Mouse (Mus musculus): ENCODE results near the gene Gjb4. TPM values are rescaled to one million over a fixed set of nuclear protein-coding genes. Genes with fewer than 3 reads are reported as not detected.

The Gjb4 gene
- total RNA-seq (2022) = not detected

DNA sequence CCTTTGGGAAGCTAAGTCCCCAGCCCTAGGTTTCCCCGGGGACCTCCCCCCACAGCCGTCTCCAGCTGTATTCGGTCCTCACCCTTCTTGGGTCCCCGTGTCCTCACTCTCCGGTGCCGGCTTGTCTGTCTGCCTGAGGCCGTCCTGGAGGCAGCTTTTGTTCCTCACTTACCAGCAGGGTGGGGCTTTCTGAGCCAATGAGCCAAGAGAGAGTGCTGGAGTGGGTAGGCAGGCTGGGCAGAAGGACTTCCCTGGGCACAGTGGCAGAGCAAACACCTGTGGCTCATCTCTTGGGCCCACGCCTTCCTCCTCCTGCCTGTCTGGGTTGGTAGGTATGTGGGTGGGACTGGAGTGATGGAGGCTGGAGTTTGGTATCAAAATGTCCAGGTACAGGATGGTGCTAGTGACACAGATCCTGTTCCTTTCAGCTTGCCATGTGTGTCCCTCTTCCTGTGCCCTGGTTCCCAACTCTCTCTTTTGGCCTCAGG lies at the start of gene Gjb4:
Gene Gjb4 (minus strand): TSS at position 131 of the 488 bp plus-strand sequence.
- DNase-seq (ENCODE audit: low spot score in 2 of 2) = no peak

DNA sequence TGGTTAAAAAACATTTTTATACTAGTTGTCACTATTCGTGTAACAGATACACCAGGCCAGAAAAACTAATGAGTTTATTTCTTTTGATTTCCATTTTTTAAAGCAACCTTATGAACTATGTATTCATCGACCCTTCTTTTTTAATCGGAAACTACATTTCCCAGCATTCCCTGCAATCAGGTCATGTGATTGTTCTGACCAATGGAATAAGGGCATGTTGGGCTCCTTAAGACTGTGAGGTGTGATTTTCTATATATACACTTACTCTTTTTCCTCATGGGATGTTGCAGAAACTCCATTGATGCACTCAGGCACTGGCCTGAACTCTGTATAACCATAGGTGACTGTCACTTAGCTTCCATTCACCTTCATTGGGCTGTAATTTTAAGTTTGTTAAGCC lies 48.7 kb upstream of the Gjb4 start:
- DNase-seq (ENCODE audit: low spot score in 2 of 2) = no peak

DNA sequence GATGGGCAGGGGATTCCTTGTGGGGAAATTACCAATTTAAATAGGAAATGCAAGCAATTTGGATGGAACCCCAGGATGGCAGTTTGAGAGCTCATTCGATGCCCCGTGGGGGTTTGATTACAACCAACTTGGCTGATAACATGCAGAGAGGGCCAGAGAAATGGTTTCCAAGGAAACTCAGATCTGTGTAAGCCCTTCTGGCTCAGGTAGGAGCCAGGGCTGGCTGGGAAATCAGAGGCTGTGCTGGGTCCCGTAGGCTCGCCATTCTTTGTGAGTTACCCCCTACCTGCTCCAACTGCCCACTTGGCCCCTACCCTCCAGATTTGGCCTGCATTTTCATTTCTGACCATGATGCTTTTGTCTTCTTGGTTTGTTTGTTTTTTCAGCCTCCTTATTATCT lies 48.3 kb upstream of the Gjb4 start:
- no peak for DNase-seq (ENCODE audit: low spot score in 2 of 2)

DNA sequence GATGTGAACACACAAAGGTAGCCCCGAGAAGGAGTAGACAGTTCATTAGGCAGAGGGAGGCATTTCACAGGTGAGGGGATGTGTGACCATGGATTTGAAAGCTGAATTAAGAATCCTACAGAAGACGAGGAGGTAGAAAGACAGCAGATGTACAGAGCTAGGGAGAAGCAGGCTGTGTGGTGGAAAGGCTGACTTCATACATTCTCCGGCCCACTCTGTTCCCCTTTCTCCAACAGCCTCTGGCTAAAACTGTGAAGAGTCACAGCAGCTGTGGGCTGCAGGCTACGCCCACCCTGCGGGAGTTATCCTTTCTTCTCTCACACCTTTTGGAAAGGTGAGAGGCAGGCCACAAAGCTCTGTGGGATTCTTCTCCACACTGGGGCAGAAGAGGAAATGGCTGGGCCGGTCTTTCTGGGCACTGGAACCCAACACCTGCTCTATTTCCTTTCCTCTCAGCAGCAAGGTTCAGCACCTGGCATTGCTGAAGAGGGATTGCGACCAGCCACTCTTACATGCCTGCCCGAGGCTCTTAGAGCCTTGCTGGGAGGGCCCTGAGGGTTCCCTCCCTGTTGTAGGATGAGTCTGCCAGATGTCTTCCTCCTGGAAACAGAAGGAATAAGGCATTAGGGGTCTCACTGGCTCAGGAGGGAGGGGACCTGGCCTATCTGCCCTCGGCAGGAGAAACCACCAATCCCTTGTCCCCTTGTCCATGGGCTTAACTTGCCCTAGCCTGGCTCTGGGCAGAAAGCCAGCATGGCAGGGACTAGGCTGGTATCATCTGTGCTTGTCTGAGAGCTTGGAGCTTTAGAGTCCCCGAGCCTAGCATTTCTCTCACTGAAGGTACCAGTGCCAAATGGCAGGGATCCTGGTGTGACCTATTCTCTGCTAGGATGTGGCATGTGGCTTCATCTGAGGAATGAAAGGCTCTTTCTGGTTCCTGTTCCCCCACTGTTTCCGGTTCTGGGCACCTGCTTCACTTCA lies 46.6 kb upstream of the Gjb4 start:
- DNase-seq (ENCODE audit: low spot score in 2 of 2) = peak in 1 of 2 experiments; percentile 30

DNA sequence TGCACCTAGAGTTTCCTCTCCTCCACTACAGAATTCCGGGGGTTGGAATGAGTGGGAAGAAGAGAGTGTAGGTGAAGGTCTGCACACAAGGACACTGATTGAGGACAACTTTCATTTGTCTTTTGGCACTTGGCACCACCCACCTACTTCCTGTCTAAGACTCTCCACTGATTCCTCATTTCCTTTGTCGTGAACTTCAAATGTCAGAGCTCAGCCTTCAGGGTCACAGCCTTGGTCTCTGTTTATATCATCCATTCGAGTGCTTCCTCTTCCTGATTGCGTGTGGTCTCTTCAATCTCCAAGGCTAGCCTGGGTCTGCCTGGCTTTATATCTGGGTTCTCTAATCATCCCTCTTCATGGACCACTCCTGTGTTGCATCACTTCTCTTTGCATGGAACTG lies 41.7 kb upstream of the Gjb4 start:
- DNase-seq (ENCODE audit: low spot score in 2 of 2) = no peak

DNA sequence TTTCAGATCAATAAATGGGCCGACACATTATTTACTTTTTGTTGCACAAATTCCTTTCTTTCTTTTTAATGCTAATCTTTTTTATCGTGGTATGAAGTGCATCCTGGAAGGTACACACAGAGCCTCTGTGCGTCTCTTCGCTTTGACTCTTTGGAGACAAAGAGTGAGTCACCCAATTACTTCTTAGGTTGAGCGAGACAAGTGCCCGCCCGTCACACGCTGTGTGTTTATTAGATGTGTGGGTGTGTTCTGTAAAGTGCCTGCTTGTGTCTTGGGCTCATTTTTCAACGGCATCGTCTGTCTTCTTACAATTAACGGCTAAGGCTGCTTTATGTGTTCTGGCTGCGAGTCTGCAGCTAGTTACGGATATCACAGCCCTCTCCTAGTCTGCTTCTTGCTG lies 35.8 kb upstream of the Gjb4 start:
- no peak for DNase-seq (ENCODE audit: low spot score in 2 of 2)

DNA sequence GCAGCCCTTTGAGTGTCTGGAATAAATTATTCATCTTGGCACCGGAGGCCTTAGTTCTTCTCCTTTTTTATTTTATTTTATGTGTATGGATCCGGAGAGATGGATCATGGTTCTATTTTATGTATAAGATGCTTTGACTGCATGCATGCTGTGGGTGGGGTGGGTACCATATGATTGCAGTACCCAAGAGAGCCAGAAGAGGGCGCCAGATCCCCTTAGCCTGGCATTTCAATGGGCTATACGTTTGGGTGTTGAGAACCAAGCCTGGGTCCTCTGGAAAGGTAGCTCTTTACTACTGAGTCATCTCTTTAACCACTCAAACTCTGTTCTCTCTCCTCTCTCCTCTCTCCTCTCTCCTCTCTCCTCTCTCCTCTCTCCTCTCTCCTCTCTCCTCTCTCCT lies 23.5 kb upstream of the Gjb4 start:
- DNase-seq (ENCODE audit: low spot score in 2 of 2) = no peak

DNA sequence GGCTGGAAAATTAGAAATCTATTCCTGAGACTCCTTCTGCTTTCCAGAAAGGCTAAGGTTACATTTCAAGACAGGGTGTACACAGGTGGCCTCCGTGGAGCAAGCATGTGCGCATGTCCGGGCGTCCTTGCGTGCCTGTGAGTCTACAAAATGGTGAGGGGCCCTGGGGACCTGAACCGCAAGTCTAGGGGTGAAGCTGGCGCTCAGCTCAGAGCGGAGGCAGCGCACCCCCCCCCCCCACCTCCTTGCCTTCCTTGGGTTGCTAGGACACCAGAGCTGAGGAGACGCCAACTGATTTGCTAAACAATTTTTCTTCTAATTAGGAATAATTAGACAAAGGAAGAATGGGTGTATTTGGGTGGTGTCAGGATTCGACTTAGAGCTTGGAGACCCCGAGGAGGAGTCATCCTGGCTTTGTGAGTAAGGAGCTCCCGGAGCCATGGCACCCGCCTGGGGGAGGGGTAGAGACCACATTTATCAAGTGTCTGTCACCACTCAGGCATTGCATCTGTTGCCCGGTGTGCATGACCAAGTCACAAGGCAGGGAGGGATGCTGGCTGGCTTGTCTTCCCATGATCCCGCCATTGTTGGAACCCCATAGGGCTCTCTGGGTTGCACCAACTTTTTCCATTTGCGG lies 21.8 kb upstream of the Gjb4 start:
- no peak for DNase-seq (ENCODE audit: low spot score in 2 of 2)

DNA sequence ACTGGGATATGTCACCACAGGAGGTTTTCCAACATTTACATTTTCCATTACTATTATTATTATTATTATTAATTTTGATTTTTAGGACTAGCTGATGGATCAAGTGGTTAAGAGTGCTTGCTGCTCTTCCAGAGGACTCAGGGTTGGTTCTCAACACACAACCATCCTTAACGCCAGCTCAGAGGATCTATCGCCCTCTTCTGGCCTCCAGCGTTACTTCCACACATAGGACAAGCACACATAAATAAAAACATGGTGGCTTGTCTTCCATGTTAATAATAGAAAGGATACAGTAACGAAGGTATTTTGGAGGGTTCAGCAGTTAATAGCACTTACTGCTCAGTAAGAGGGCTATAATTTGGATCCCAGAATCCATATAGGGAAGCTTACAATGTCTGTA lies 20.8 kb upstream of the Gjb4 start:
- DNase-seq (ENCODE audit: low spot score in 2 of 2) = no peak

DNA sequence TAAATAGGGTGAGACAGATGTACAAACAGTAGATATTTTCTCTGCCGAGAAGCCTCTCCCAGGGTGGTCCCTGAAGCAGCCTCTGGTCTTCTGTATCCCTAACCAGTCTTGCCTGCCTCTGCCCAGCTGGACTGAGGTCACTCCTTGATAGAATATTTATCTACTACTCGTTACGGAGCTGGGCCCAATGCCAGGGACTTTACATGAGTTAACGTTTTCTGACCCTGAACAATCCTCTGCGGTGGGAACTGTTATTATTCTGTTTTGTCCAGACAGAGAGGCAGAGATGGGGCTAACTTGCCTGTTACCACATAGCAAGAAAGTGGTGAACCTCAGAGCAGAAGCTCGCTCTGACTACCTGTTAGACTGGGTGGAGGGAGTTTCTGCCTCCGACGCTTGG lies 19.6 kb upstream of the Gjb4 start:
- DNase-seq (ENCODE audit: low spot score in 2 of 2) = no peak

DNA sequence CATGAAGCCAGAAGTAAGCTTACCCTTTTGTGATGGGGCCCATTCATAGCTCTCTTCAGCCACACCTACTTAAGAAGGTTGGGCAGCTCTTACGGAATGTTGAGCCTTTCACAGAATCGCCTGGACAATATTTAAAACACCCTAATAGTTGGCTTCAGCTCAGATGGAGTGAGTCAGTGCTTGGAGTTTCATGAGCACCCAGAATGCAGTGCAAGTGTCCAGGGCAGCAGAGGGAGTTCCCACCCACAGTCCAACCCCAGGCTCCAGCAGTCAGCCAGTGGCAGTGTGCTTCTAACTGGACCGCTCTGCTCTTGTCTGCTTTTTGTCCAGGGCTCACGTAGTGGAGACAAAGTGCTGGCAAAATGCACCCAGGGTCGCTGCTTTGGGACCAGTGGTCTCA lies 17.7 kb upstream of the Gjb4 start:
- no peak for DNase-seq (ENCODE audit: low spot score in 2 of 2)

DNA sequence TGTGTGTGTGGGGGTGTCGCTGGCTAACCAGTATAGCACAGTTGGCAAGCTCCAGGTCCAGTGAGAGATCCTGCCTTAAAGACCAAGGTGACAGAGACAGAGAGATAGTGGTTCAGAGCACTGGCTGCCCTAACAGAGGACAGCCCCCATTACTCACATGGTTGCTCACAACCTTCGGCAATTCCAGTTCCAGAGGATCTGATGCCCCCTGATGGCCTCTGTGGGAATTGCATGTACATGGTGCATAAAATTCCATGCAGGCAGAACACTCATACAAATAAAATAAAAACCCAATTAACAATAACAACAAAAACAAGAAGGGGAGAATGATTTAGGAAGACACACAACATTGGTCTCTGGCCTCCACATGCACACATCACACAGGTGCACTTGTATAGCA lies 16.6 kb upstream of the Gjb4 start:
- DNase-seq (ENCODE audit: low spot score in 2 of 2) = no peak

DNA sequence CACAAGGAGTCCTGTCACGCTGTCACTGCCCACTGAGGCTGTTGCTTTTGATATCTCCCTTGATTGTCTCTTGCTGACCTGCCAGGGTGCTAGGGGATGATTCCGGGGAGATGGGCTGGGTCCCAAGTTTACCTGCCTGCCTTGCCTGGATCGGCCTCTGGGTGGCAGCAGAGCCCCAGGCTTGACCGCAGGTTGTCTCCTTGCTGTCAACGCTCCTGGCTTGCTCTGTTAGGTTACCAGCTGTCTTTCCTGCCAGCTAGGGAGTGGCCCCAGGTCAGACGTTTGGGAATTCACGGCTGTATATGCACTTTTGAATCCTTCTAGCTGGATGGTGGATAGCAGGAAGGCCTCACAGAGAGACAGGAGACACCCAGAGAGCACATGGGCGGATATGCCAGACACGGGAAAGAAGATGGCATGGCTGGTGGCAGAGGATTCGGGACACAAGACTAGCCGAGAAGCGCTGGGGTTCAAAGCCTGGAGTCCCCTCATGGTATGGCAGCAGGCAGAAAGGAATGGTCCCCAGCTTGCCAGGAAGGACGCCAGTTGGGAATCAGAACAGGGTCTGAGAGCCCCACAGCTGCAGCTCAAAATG lies 14.6 kb upstream of the Gjb4 start:
- DNase-seq (ENCODE audit: low spot score in 2 of 2) = peak in 1 of 2 experiments; percentile 76

DNA sequence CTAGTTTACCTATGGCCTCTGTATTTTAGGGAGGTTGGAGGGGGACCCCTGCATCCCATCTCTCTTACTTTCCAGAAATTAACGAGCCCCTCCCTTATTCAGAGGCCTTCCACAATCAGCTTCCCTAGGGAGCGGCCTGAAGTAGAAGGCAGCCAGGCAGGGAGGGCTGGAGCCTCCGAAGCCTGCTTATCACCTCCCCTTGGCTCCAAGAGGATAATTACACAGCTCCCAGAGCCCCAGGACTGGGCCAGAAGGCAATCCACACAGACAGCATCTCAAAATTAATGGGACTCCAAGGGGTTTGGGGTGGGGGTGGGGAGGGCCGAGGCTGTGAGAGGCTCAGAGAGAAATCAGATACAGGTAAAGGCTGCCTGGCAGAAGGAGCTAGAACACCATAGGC lies 12.0 kb upstream of the Gjb4 start:
- DNase-seq (ENCODE audit: low spot score in 2 of 2) = no peak

DNA sequence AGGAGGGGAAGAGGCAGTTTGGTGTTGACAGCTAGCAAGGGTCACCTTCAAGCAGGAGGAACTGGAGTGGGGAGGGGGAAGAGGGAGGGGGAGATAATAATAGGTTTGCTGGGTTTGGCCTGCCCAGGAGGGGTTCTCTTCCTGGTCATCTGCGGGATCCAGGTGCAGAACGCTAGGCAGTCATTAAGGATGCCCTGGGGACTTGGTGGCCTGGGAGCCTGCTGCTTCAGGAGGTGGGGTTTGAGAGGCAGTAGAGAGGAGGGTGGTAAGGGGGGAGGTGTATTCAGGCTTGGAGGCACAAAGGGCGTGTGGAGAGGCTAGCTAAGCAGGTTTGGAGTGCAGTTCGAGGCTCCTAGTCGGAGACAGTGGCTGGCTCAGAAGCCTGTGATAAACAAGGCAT lies 11.6 kb upstream of the Gjb4 start:
- no peak for DNase-seq (ENCODE audit: low spot score in 2 of 2)

DNA sequence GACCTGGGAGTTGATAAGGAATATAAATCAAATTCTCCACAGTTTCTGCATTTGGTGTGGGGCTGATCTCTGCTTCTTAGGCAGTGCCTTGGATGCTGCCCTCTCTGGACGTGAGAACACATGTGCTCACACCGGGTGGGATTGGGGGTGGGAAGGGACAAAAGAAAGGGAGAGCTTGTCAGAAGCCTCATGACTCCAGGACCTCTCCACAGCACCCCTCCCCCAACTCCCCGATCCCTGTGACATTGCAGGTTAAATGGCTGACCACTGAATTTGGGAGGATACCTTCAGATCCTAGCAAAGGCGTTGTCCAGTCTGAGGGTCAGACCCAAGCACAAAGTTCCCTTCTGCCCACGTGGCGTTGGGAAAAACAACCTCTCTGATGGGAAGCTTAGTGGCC lies 10.6 kb upstream of the Gjb4 start:
- DNase-seq (ENCODE audit: low spot score in 2 of 2) = no peak

DNA sequence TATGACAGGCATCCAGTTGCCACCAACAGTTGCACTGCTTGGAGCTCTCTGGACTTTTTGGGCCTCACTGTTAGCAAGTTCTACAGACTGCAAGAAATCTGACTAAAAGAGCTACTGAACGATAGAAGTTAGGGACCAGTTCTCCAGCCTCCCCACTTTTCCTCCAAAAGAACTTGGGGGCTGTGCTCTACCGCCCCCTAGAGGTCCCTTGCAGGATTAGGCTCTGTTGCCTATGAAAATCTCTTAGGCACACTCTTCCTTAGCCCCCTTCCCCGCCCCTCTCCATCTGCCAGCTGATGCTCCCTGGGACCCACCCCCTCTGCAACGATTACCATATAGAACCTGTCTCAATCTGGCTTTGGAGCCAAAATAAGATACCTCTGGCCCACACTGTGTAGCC lies 9.4 kb upstream of the Gjb4 start:
- DNase-seq (ENCODE audit: low spot score in 2 of 2) = no peak

DNA sequence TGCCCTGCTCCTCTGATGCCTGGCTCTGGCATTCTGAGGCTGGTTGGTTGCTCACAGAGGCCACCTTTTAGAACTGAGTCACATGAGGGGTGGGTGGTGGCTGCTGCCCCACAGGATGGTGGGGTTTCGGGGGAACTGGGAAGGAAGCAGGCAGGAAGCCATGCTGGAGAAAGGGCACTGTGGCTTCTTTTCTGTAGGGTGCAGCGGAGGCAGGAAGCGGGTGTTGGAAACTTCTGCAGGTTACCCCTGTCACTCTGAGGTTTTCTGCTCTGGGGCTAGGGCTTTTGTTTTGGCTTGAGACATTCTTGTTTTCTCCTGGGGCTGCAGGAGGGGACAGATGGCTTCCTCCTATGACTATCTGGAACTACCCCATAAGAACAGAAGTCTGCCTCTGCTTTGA lies 8.6 kb upstream of the Gjb4 start:
- DNase-seq (ENCODE audit: low spot score in 2 of 2) = no peak

DNA sequence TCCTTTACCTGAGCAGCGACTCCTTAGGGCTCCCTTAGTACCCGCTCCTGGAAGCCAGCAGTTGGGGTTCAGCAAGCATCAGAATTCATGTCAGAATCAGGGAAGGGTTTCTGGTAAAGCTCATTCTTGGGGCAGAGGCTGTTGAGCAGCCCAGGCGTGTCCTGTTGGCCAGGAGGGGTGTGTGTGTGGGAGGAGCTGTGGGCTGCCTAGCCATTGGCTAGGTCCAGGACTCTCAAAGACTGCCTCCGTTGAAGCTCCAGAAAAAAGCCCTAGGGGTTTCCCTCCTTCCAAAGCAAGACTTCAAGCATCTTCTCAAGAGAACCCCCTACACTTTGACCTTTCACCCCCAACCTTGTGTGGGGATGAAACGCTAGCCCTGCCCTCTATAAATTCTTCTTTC lies 4.1 kb upstream of the Gjb4 start, which contains the start of gene Gjb5:
Gene Gjb5 (minus strand): TSS at position 164 of the 400 bp plus-strand sequence.
- DNase-seq (ENCODE audit: low spot score in 2 of 2) = no peak

DNA sequence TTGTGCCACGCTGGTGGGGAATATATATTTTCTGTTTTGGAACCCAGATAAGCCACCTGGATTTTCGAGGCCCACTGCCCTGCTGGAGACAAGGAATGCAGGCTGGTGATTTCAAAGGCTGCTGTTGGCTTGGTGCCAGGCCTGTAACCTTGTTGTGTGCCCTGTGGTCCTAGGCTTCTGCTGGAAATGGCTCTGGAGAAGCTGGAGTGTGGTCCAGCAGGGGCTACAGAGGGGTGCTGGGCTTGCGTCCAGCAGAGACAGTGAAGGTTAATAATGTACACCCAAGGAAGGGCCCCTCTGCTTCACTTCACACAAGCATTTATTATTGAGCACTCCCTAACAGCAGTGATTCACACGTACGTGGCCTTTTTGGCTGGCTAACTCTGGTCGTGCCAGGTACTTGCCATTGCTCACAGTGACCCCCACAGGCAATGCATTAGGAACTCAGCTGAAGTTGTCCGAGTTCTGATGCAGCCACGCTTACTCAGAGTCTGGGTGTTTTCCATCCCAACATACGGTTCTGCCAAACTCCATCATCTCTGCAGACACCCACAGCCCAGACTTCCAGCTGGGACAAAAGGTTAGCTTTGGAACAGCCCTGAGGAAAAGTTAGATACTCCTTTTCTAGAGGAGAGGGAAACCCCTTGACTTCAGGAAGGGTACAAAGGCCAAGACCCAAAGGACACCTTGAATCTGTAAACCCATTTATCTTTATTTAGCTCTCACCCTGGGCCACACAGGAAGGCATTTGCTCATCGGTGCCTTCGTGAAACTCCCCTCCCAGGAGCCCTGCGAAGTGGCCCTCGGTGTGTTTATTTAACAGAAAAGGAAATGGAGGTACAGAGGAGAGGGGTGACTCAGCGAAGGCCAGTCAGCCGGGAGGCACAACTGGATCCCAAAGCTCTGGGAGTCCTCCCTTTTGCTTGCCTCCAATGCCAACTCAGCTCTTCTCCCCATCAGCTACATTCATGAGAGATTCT lies 915 bp upstream of the Gjb4 start:
- DNase-seq (ENCODE audit: low spot score in 2 of 2) = no peak

DNA sequence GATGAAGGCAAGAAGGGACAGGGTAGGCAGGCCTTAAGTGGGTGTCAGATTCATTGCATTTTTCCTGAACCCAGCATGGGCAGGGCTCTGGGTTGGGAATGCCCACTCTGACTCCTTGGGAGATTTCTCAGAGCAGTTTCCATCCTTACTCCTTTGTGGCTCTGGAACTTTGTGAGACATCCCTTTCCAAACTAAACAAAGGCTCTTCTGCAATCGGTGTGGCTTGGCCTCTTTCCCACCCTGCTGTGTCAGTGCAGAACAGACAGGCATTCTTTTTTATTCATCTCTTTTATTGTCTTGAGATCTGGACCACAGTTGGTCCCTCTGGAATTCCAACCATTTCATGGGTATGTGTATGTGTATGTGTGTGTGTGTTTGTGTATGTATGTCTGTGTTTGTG lies 1.3 kb downstream of the Gjb4 start:
- no peak for DNase-seq (ENCODE audit: low spot score in 2 of 2)
